Mouse (Mus musculus) adrenal gland, adult (tissue): ENCODE results near the gene Olfr1084.
"Not testable (repeated sequence)": the region's sequence is repeated elsewhere in the genome, so short reads cannot be mapped to it uniquely, and the experiment has no call there.

Source experiments
- DNase-seq, 2 experiments: peaks; one replicate each; pipeline ENCODE4 v3.0.0; 2022 to 2023; ENCODE audit warnings: low spot score in 1 of 2; ENCODE audit not compliant: inconsistent age in 2 of 2

The Olfr1084 gene

DNA sequence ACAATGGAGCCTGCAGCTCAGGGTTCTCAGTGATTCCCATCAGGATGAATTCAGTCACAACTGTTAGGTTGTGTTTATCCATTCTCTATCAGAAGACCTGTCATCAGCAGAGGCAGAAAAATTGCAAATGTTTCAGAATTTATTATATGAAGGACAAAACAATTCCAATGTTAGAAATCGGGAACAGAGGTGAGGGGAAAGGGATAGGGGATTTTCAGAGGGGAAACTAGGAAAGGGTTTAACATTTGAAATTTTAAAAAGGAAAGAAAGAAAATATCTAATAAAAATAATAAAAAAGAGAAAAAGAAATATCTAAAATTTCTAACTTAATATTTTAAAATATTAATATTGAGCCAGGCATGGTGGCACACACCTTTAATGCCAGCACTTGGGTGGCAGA is at the start of gene Olfr1084:
TSS of gene Olfr1084 (minus strand) at position 101 of the 400 bp plus-strand sequence.
- DNase-seq, result not testable (repeated sequence)

DNA sequence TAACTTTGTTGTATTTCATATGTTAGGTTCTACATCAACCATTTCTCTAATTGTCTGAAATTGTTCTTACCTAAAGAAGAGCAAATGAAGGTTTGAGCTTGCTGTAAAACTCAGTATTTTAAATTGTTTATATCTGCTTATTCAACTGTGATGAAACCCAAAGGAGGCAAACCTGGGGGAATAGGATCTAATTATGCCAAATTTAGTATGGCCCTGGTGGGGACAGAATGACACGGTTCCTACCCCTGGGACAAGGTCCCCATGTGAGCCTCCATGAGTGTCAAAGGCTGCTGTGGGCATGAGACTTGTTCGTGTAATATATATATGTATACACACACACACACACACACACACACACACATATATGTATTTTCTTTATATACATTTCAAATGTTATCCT is 40.5 kb upstream of the Olfr1084 start, which contains the start of gene Olfr1086:
TSS of gene Olfr1086 (minus strand) at position 101 of the 400 bp plus-strand sequence.
- DNase-seq, result no peak

DNA sequence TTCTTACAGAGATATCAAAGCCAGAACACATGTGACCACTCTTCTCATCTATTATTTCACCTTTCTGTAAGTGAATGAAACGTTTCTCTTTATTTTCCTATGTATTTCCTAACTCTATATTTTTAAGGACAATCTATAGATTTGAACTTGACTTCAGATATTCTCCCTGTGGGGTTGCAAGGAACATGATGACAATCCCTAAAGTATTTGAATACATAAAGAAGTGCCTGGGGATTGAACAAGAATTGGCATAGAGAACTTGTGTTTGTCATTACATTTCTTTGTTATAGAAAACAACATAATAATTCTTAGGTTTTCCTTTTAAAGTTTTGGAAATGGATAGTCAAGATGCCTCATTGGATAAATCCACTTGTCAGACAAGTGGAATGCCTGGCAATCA is 22.4 kb upstream of the Olfr1084 start, which contains the start of gene Olfr1085:
TSS of gene Olfr1085 (minus strand) at position 101 of the 400 bp plus-strand sequence.
- peak in 1 of 2 experiments; percentile 2 for DNase-seq

DNA sequence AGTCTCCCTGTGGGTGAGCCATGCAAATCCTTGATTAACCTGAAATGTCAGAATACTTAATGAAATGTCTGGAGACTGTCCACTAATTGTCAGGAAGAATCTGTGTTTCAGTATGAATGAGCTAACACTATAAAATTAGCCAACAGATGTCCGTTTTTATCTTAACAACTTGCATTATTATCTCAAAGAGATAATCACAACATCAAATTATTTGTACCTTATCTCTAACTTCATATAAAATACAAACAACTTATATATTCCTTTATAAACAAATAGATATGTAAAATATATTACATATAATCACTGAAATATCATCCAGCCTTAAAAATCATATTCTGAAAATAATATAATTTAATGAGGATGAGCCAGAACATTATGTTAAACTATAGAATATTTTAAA is 40.7 kb downstream of the Olfr1084 start, which contains the start of gene Olfr1082:
TSS of gene Olfr1082 (minus strand) at position 101 of the 400 bp plus-strand sequence.
- DNase-seq, result not testable (repeated sequence)
